Mouse (Mus musculus) adrenal gland, postnatal 4 days (tissue): ENCODE data around the gene Gpatch8. TPM values are rescaled to one million over a fixed set of nuclear protein-coding genes. Genes with fewer than 3 reads are reported as not detected.

Experiments
- DNase-seq, 2 experiments: peaks; one replicate each; pipeline ENCODE4 v3.0.0; 2021 to 2022; ENCODE audit warnings: low spot score in 2 of 2, mixed read lengths in 2 of 2
- total RNA-seq, 2 experiments: library from RNA; stranded (reverse); gene quantifications; 2 replicates each; pipeline ENCODE4 v1.2.3; 2021

Gene Gpatch8
- total RNA-seq, 2 experiments from 2014 or later: 41.5 to 45.8 TPM

GRCm38 (mm10) chr11:102453131-102453530 is 103.1 kb downstream of the Gpatch8 start:
- DNase-seq: no peak

DNA sequence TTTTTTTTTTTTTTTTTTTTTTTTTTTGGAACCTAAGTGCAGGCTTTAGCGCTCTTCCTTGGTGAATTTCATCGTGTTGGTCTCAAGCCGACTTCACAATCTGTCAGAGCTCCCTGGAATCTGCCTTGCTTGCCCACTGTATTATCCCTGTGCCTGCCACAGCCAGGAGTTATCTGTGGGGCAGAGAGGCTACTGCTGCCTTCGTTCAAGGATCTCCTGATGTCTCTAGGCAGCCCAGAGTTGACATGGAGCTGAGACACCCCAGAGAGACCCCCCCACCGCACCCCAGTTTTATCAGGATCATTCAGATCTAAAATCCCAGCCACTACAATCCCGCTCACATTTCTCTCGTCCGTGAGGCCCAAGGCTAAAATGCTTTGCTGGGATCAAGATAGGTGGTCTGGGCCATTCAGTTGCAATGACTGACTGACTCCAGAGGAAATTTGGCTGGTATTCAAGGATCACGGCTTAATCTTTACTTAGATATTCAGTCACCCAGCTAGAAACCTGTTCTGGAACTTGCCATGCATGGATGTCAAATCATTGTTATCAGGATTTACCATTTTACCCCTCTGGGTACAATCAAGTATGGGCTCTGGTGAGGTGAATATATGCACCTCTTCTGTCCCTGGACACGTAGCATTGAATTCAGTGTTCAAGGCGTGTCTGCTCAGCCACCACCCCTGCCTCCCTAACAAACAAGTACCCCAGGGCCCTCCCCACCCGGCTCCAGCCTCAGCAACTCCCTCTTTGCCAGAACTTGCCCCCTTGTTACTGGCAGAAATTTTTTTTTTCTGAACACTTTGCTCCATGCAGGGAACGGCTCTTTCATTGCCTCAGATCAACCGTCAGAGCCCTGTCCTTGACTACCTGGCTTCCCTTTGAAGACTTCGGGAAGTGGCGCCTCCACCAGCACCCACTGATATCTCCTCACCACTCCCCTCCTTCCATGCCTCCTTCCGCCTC is 106.9 kb downstream of the Gpatch8 start:
- no peak for DNase-seq

DNA sequence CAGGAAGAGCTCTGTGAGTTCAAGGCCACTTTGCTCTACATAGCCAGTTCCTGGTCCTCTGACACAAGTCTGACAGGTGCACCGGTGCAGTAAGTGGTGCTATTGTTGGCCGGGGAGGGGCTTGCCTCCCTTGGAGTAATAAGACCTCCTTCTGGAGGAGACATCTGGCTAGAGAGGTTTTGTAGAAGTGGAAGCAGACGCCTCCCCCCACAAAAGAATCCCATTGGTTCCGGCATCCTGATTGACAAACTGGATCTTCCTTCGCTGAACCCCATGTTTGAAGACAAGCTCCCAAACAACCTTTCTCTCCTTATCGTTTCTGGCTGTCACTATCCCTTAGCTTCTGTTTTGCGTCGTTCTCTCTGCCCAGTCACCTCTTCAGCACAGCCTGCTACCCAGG is 107.9 kb downstream of the Gpatch8 start:
- DNase-seq: no peak

- peak in 1 of 2 experiments; percentile 69 for DNase-seq
Measured at GRCm38 (mm10) chr11:102447497-102447896, 108.7 kb downstream of the Gpatch8 start, which contains the start of gene Fam171a2. TSS of gene Fam171a2 (minus strand) at chr11:102447682.

- no peak for DNase-seq
Measured at GRCm38 (mm10) chr11:102446581-102447461, 109.4 kb downstream of the Gpatch8 start.

GRCm38 (mm10) chr11:102445891-102446361 is 110.3 kb downstream of the Gpatch8 start:
- no peak for DNase-seq

- DNase-seq: no peak
Measured at GRCm38 (mm10) chr11:102445264-102445890, 110.8 kb downstream of the Gpatch8 start.

DNA sequence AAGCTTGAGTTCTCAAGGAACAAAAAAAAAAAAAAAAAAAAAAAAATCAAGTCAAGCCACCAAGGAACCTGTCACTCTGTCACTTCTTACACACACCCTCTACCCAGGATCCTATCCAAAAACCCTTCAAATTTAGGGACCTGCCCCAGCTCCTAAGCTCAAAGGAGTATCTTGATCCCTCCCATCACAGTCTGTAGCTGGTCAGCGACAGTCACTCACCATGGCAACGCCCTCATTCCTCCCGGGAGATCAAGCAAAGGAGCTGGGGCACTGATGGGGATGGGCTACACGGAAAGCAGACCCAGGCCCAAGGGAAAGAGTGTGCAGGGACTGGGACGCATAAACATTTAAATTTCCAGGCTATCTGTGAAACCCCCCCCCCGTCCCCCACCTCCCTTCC is 111.4 kb downstream of the Gpatch8 start:
- no peak for DNase-seq

DNA sequence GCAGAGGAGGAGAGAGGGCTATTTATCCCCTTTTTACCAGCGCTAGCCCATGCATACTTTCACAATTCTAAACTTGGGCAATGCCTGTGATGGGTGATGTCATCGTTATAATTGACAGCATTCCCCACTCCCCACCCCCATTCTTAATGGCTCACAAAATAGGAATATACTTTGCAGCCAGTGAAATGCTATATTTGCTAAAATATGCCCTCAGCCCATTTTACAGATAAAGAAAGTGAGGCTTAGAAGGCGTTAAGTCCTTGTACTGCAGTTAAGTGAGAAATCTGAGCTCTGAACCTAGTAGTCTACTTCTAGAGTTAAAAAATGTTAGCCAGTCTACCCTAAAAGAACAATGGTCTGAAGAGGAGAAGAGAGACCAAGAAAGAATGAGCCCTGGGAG is 111.9 kb downstream of the Gpatch8 start:
- no peak for DNase-seq

DNA sequence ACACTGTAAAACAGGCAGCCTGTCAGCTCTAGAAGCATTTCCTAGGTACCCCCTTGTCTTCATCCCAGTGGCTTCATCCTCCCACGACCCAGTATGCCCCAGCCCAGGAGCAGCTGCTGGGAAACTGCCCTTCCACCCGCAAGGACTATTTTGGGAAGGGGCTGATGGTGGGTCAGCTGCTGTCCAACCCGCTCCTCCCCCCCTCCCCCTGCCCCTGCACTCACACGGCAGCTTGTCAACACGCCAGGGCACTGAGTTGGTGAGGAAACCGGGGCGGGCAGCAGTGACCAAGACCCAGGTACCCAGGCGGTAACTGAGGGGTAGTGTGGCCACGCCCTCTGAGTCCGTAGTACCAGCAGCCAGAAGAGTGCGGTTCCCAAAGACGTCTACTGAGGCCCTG is 112.5 kb downstream of the Gpatch8 start:
- no peak for DNase-seq

GRCm38 (mm10) chr11:102442089-102442488 is 114.1 kb downstream of the Gpatch8 start:
- no peak for DNase-seq

DNA sequence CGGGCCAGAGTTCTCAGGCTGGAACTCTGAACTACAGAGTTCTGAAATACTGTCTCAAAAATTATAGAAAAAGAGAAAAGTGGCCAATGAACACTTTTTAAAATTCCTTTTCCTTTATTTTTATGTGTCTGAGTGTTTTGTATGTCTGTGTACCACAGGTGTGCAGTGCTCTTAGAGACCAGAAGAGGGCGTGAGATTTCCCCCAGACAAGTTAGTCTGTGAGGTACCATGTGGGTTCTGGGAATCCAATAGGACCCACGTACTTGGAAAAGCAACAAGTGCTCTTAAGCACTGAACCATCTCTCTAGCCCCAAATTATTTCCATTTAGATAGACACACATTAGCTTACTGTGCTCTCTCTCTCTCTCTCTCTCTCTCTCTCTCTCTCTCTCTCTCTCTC is 114.8 kb downstream of the Gpatch8 start:
- no peak for DNase-seq

- no peak for DNase-seq
Measured at GRCm38 (mm10) chr11:102440255-102440654, 115.9 kb downstream of the Gpatch8 start.

- no peak for DNase-seq
Measured at GRCm38 (mm10) chr11:102439093-102440082, 116.8 kb downstream of the Gpatch8 start.

- peak; percentile 77 to 86 for DNase-seq
Measured at GRCm38 (mm10) chr11:102438212-102439092, 117.7 kb downstream of the Gpatch8 start.

GRCm38 (mm10) chr11:102437120-102438061 is 118.8 kb downstream of the Gpatch8 start:
- no peak for DNase-seq

DNA sequence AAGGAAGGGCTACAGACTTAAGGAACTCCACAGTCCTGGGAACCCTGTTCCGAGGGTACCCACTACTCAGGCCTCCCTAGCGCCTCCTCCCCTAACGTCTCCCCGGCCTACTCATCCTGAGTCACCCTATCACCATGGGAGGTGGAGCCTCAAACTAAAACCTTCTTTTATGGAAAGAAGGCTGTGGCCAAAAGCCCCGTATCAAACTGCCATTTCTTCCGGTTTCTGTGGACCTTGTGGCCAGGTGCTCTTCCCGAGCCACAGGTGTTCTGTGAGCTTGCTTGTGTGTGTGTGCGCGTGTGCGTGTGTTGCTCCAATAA is 119.8 kb downstream of the Gpatch8 start:
- DNase-seq: no peak
